Mouse (Mus musculus): Measurements from ENCODE around the gene Lipt1. TPM values are rescaled to one million over a fixed set of nuclear protein-coding genes. Genes with fewer than 3 reads are reported as not detected.

Lipt1 gene
- polyA plus RNA-seq (2014; fragmentation: Nextera tagmentation; extraction: Ambion mirVana) = 6.8 and 9.1 TPM in 2 replicates

GRCm38 (mm10) chr1:37871704-37872103, at the start of gene Lipt1:
Gene Lipt1, plus strand, starts transcription at chr1:37871738.
- DNase-seq (no peak), ATAC-seq (ENCODE audit: low FRiP score, low TSS enrichment) (peak; percentile 38; the same call in 1 of the 2 replicates)
- H3K4me2 ChIP-seq (ENCODE audit: low read length) = peak within 1 kb of the TSS; percentile 77
- peak within 1 kb of the TSS; percentile 51 for H3K4me3 ChIP-seq (replicated peaks; ENCODE audit: low read depth, low read length)
- H3K27me3 ChIP-seq (ENCODE audit: control insufficient read depth, insufficient read depth, low read length) = no peaks in the 10 kb centered on the region
- WGBS = 8% methylated on average over 7 of the region's 7 CpGs
- H3K9me3 ChIP-seq (ENCODE audit: control insufficient read depth, low read length) = no peaks in the 10 kb centered on the region
- H3K36me3 ChIP-seq (ENCODE audit: control insufficient read depth, insufficient read depth, low read length) = peaks cover 12% of the 10 kb centered on the region; the same call in 1 of the 2 replicates
- peaks cover 12% of the 10 kb centered on the region for H3K4me1 ChIP-seq (ENCODE audit: control insufficient read depth, insufficient read depth, low read length)
- H3K9ac ChIP-seq (replicated peaks; ENCODE audit: low read length) = peak within 1 kb of the TSS; percentile 40
- H3K27ac ChIP-seq (replicated peaks; ENCODE audit: low read depth, low read length) = peak within 1 kb of the TSS; percentile 70

DNA sequence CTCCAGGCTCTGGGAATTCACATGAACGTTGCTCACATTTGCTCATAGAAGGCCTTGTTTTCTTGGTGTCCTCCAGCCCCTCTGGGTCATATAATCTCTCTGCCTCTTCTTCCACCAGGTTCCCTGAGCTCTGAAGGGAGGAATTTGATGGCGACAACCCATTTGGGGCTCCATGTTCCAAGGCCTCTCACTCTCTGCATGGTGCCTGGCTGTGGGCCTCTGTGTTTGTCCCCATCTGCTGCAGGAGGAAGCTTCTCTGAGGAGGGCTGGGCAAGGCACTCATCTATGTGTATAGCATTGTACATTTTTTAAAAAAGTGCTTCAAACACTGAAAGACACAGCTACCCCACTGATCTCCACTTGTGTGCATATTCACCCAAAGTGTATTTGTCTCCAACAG, 39.9 kb upstream of the Lipt1 start:
- DNase-seq (no peak), ATAC-seq (ENCODE audit: low FRiP score, low TSS enrichment) (no peak)
- Histone ChIP-seq H3K9me3 (ENCODE audit: control insufficient read depth, low read length) (no peaks in the 10 kb centered on the region), H3K4me1 (ENCODE audit: control insufficient read depth, insufficient read depth, low read length) (no peaks in the 10 kb centered on the region), H3K4me2 (ENCODE audit: low read length) (no peak overlapping the region), H3K27me3 (ENCODE audit: control insufficient read depth, insufficient read depth, low read length) (no peaks in the 10 kb centered on the region), H3K27ac (replicated peaks; ENCODE audit: low read depth, low read length) (no peak overlapping the region), H3K36me3 (ENCODE audit: control insufficient read depth, insufficient read depth, low read length) (peaks cover 41% of the 10 kb centered on the region), H3K4me3 (replicated peaks; ENCODE audit: low read depth, low read length) (no peak overlapping the region), H3K9ac (replicated peaks; ENCODE audit: low read length) (no peak overlapping the region)
- WGBS = 78% methylated on average over 2 of the region's 2 CpGs

- H3K4me2 ChIP-seq (ENCODE audit: low read length) = no peak overlapping the region
- WGBS = 87% methylated on average over 8 of the region's 8 CpGs
- no peak overlapping the region for H3K9ac ChIP-seq (replicated peaks; ENCODE audit: low read length)
- no peaks in the 10 kb centered on the region for H3K4me1 ChIP-seq (ENCODE audit: control insufficient read depth, insufficient read depth, low read length)
- peaks cover 7% of the 10 kb centered on the region; the same call in 1 of the 2 replicates for H3K36me3 ChIP-seq (ENCODE audit: control insufficient read depth, insufficient read depth, low read length)
- ATAC-seq (ENCODE audit: low FRiP score, low TSS enrichment) = no peak
- H3K9me3 ChIP-seq (ENCODE audit: control insufficient read depth, low read length) = no peaks in the 10 kb centered on the region
- H3K27ac ChIP-seq (replicated peaks; ENCODE audit: low read depth, low read length) = no peak overlapping the region
- H3K4me3 ChIP-seq (replicated peaks; ENCODE audit: low read depth, low read length) = no peak overlapping the region
- no peak for DNase-seq
- no peaks in the 10 kb centered on the region for H3K27me3 ChIP-seq (ENCODE audit: control insufficient read depth, insufficient read depth, low read length)
These were observed 24.7 kb upstream of the Lipt1 start for GRCm38 (mm10) chr1:37846878-37847277.

GRCm38 (mm10) chr1:37850696-37851095, 20.8 kb upstream of the Lipt1 start:
- no peak for ATAC-seq (ENCODE audit: low FRiP score, low TSS enrichment)
- Histone ChIP-seq H3K4me2 (ENCODE audit: low read length) (no peak overlapping the region), H3K9ac (replicated peaks; ENCODE audit: low read length) (no peak overlapping the region), H3K4me1 (ENCODE audit: control insufficient read depth, insufficient read depth, low read length) (no peaks in the 10 kb centered on the region), H3K27ac (replicated peaks; ENCODE audit: low read depth, low read length) (no peak overlapping the region), H3K36me3 (ENCODE audit: control insufficient read depth, insufficient read depth, low read length) (peaks cover 14% of the 10 kb centered on the region; the same call in 1 of the 2 replicates), H3K9me3 (ENCODE audit: control insufficient read depth, low read length) (no peaks in the 10 kb centered on the region), H3K27me3 (ENCODE audit: control insufficient read depth, insufficient read depth, low read length) (no peaks in the 10 kb centered on the region), H3K4me3 (replicated peaks; ENCODE audit: low read depth, low read length) (no peak overlapping the region)
- WGBS = 52% methylated on average over 2 of the region's 2 CpGs
- DNase-seq = no peak

GRCm38 (mm10) chr1:37864511-37865400, 6.8 kb upstream of the Lipt1 start:
- under 1% methylated on average over 90 of the region's 90 CpGs for WGBS
- H3K27ac ChIP-seq (replicated peaks; ENCODE audit: low read depth, low read length) = peak overlapping the region; percentile 91
- H3K4me1 ChIP-seq (ENCODE audit: control insufficient read depth, insufficient read depth, low read length) = 0 out of 2 replicates have a peak, but pooled peaks cover 8% of the 10 kb centered on the region
- H3K36me3 ChIP-seq (ENCODE audit: control insufficient read depth, insufficient read depth, low read length) = no peaks in the 10 kb centered on the region
- H3K27me3 ChIP-seq (ENCODE audit: control insufficient read depth, insufficient read depth, low read length) = no peaks in the 10 kb centered on the region
- peak overlapping the region; percentile 67 for H3K4me3 ChIP-seq (replicated peaks; ENCODE audit: low read depth, low read length)
- peak overlapping the region; percentile 71 for H3K4me2 ChIP-seq (ENCODE audit: low read length)
- peak; percentile 100 for DNase-seq
- H3K9me3 ChIP-seq (ENCODE audit: control insufficient read depth, low read length) = no peaks in the 10 kb centered on the region
- peak; percentile 98 for ATAC-seq (ENCODE audit: low FRiP score, low TSS enrichment)
- H3K9ac ChIP-seq (replicated peaks; ENCODE audit: low read length) = peak overlapping the region; percentile 78

DNA sequence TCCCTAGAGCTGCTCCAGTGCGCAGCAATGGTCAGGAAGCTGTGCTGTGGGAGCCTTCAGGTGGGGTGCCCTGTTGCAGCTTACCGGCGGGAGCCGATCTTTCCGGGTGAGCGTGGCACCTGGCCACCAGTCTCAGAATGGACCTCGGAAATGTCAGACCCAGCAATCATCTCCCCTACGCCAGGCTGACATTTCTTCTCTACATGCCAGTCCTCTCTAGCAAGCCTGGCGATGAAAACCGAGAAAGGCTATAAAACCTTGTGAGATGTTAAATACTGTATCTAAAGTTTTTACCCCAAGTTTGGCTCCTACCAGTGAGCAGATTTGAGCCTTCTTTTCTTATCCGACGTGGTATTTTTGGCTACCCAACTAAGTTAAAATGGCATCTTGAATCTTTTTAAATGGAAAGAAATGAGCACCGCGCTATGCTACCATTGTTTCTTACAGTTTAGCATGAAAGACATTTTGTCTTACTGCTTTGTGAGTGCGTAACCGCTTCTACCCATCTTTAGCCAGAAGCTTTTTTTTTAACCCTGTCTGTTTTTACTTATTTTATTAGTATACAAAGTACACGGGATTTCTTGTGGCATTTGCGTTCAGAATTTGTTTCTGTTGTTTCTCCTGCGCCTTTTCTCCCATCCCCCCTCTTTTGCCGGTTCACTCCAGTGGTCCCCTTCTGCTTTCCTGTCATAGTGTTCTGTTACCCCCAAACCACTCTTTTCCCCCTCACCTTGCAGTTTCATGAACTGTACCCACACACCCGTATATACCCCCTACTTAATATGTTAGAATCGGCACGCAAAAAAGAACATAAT, 5.9 kb upstream of the Lipt1 start:
- no peak for DNase-seq
- peak overlapping the region; percentile 64 for H3K9ac ChIP-seq (replicated peaks; ENCODE audit: low read length)
- H3K4me1 ChIP-seq (ENCODE audit: control insufficient read depth, insufficient read depth, low read length) = 0 out of 2 replicates have a peak, but pooled peaks cover 8% of the 10 kb centered on the region
- ATAC-seq (ENCODE audit: low FRiP score, low TSS enrichment) = no peak
- no peaks in the 10 kb centered on the region for H3K9me3 ChIP-seq (ENCODE audit: control insufficient read depth, low read length)
- WGBS = 12% methylated on average over 23 of the region's 23 CpGs
- H3K4me2 ChIP-seq (ENCODE audit: low read length) = peak overlapping the region; percentile 71
- H3K4me3 ChIP-seq (replicated peaks; ENCODE audit: low read depth, low read length) = peak overlapping the region; percentile 67
- H3K27ac ChIP-seq (replicated peaks; ENCODE audit: low read depth, low read length) = peak overlapping the region; percentile 91
- H3K36me3 ChIP-seq (ENCODE audit: control insufficient read depth, insufficient read depth, low read length) = no peaks in the 10 kb centered on the region
- H3K27me3 ChIP-seq (ENCODE audit: control insufficient read depth, insufficient read depth, low read length) = no peaks in the 10 kb centered on the region

GRCm38 (mm10) chr1:37866286-37866685, 5.3 kb upstream of the Lipt1 start, which contains the start of gene Tsga10:
Gene Tsga10, minus strand, starts transcription at chr1:37866429.
- Histone ChIP-seq H3K27ac (replicated peaks; ENCODE audit: low read depth, low read length) (peak within 1 kb of the TSS; percentile 91), H3K36me3 (ENCODE audit: control insufficient read depth, insufficient read depth, low read length) (no peaks in the 10 kb centered on the region), H3K4me2 (ENCODE audit: low read length) (peak within 1 kb of the TSS; percentile 71), H3K9ac (replicated peaks; ENCODE audit: low read length) (peak within 1 kb of the TSS; percentile 64), H3K27me3 (ENCODE audit: control insufficient read depth, insufficient read depth, low read length) (no peaks in the 10 kb centered on the region), H3K9me3 (ENCODE audit: control insufficient read depth, low read length) (no peaks in the 10 kb centered on the region), H3K4me1 (ENCODE audit: control insufficient read depth, insufficient read depth, low read length) (0 out of 2 replicates have a peak, but pooled peaks cover 8% of the 10 kb centered on the region), H3K4me3 (replicated peaks; ENCODE audit: low read depth, low read length) (peak within 1 kb of the TSS; percentile 67)
- no peak for ATAC-seq (ENCODE audit: low FRiP score, low TSS enrichment)
- 83% methylated on average over 6 of the region's 6 CpGs for WGBS
- DNase-seq = no peak

- Histone ChIP-seq H3K9ac (replicated peaks; ENCODE audit: low read length) (no peak overlapping the region), H3K4me1 (ENCODE audit: control insufficient read depth, insufficient read depth, low read length) (peaks cover 13% of the 10 kb centered on the region; the same call in 1 of the 2 replicates), H3K36me3 (ENCODE audit: control insufficient read depth, insufficient read depth, low read length) (no peaks in the 10 kb centered on the region), H3K27ac (replicated peaks; ENCODE audit: low read depth, low read length) (no peak overlapping the region), H3K4me3 (replicated peaks; ENCODE audit: low read depth, low read length) (no peak overlapping the region), H3K4me2 (ENCODE audit: low read length) (no peak overlapping the region), H3K27me3 (ENCODE audit: control insufficient read depth, insufficient read depth, low read length) (no peaks in the 10 kb centered on the region), H3K9me3 (ENCODE audit: control insufficient read depth, low read length) (no peaks in the 10 kb centered on the region)
- WGBS = 85% methylated on average over 1 of the region's 1 CpGs
- DNase-seq = peak; percentile 41
- ATAC-seq (ENCODE audit: low FRiP score, low TSS enrichment) = no peak
These were observed 4.5 kb upstream of the Lipt1 start for GRCm38 (mm10) chr1:37867056-37867455.
